Mouse (Mus musculus): ENCODE results near the gene Gmps.

The Gmps gene

GRCm38 (mm10) chr3:63975955-63976908 is at the start of gene Gmps:
Gene Gmps, plus strand, starts transcription at chr3:63976106.
- DNase-seq (ENCODE audit: low read depth, low spot score): peak; percentile 91

DNA sequence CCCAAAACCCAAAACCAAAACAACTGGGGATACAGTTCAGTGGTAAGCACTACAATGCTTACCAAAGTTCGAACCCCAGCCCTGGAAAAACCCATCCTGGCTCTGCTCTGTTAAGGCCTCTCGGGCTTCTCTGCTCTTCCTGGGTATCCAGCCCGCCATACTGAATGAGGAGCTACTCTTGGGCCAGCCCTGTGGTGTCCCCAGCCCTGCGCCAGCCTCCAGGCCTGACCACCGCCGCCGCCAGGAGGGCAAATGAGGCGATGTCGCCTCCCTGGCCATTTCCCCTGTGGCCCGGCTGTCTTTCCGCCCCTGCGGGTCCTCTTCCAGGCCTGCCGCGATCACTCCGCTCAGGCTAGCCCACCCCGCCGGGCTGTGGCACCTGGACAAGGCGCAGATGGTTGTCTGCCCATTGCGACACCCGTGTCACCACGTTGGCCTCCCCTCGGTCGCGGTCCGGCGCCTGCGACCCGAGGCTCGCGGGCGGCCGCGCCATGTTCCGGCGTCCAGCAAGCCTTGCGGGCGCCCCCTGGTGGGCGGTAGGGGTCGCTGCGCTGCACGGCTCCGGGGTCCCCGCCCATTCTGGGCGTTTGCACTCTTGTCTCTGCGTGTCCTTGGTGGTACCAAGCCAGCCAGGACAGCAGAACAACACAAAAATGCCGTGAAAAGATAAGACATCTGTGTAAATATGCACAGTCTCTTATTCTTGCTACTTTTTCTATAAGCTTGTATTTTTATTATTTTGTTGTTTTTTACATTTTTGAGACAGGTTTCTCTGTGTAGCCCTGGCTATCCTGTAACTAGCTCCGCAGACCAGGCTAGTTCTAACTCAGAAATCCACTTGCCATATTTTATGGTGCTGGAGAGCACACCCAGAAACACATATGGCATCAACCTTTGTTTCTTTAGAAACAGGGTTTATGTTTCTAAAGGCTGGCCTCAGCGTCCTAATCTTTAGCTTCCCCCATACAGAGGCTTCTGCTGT is 46.7 kb upstream of the Gmps start, which contains the start of gene E130311K13Rik:
TSS of gene E130311K13Rik (minus strand) at position 595 of the 982 bp plus-strand sequence.
- DNase-seq (ENCODE audit: low read depth, low spot score): peak; percentile 84

DNA sequence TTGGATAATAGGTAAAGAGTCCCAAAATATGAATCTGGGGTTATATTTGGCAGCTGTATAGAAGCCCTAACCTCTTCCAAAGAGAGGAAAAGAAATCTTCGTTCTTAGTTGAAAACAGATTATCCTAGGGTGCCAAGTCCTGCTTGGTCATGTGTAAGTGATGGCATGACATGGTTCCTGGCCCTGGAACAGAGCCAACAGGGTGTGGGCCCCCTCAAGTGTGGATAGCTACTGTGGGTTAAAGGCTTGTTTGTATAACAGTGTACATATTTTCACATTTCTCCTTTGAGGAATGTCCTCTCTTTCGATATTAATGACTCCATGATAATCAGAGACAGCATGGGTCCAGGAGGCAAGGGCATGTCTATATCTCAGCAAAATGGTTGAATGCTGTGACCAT is 37.0 kb upstream of the Gmps start:
- DNase-seq (ENCODE audit: low read depth, low spot score): no peak

DNA sequence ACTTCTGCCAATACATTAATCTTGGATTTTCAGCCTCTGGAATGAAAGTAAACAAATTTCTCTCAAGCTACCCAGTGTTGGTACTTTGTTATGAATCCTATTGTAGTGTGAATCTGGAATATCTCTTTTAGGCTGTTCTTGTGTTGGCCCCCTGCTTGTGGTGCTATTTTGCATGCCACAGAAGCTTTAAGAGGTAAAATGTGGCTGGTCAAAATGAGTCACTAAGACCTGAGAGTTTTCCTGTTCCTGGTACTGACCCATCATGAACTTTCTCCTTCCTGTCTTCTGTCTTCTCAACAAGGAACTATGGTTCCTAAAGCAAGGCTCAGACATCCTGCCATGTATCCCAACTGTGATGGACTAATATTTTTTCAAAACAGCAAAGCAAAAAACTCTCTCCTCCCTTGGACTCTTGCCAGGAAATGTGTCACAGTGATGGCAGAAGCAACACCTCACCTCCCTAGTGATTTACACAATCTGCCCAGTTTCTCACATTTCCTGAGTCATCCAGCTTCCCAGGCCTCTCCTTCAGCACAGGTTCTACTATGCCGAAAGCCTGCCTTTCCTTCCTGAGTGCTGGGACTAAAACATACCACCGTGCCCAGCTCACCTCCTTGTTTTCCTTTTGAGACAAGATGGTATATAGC is 34.6 kb upstream of the Gmps start:
- DNase-seq (ENCODE audit: low read depth, low spot score): no peak

- DNase-seq (ENCODE audit: low read depth, low spot score): no peak
Measured at GRCm38 (mm10) chr3:63949837-63950236, 26.1 kb upstream of the Gmps start.

- DNase-seq (ENCODE audit: low read depth, low spot score): no peak
Measured at GRCm38 (mm10) chr3:63963421-63964099, 12.3 kb upstream of the Gmps start.

- peak; percentile 100 for DNase-seq (ENCODE audit: low read depth, low spot score)
Measured at GRCm38 (mm10) chr3:63964100-63964921, 11.6 kb upstream of the Gmps start, which contains the start of gene Slc33a1. Gene Slc33a1, minus strand, starts transcription at chr3:63964768.

DNA sequence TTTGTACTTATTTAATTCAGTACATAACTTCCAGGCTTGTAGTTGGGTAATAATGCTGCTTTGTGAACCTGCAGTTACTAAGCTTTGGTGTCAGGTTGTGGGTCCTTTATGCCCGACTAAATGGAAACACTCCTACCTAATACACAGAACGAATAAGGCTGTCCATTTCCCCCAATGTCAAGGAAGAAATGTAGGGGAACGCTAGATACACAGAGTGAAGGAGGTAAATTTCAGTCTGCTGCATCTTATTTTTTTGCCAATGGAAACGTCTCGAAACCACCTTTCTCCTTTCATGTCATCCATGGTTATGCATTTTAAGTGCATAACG is 11.0 kb upstream of the Gmps start:
- no peak for DNase-seq (ENCODE audit: low read depth, low spot score)

- DNase-seq (ENCODE audit: low read depth, low spot score): no peak
Measured at GRCm38 (mm10) chr3:63965929-63966328, 10.0 kb upstream of the Gmps start.

- DNase-seq (ENCODE audit: low read depth, low spot score): no peak
Measured at GRCm38 (mm10) chr3:63977895-63978294, 2.0 kb downstream of the Gmps start.

- no peak for DNase-seq (ENCODE audit: low read depth, low spot score)
Measured at GRCm38 (mm10) chr3:63986656-63987055, 10.8 kb downstream of the Gmps start.

- no peak for DNase-seq (ENCODE audit: low read depth, low spot score)
Measured at GRCm38 (mm10) chr3:63988722-63989440, 13.0 kb downstream of the Gmps start.

- no peak for DNase-seq (ENCODE audit: low read depth, low spot score)
Measured at GRCm38 (mm10) chr3:64021436-64021835, 45.5 kb downstream of the Gmps start.

DNA sequence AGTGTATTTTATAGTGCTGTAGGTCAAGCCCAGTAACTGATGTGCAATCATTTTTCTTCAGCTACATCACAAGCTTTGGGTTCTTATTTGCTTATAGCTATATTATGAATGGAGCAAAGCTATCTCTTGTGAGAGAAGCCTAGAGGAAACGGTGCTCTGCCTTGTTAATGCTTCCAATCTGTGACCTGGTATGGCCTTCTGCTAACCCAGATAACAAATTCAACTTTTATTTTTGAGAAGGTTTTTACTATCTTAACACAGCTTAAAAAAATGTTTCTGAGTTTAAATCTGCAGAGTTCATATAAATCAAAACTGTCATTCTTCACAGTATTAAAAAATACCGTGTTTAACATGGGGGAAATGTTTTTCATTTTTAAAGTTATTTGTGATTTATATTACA is 46.0 kb downstream of the Gmps start:
- DNase-seq (ENCODE audit: low read depth, low spot score): no peak

DNA sequence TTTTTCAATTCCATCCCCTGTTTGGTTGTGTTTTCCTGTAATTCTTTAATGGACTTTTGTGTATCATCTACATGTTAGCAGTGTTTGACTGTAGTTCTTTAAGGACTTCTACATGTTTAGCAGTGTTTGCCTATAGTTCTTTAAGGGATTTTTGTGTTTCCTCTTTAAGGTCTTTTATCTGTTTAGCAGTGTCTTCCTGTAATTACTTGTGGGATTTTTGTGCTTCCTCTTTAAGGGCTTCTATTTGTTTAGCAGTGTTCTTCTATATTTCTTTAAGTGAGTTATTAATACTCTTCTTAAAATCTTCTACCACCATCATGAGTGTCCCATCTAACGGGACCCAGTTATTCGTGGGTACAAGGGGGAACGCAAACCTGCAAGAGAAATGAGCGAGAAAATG is 53.9 kb downstream of the Gmps start:
- no peak for DNase-seq (ENCODE audit: low read depth, low spot score)

GRCm38 (mm10) chr3:64038136-64038841 is 62.4 kb downstream of the Gmps start:
- DNase-seq (ENCODE audit: low read depth, low spot score): no peak

DNA sequence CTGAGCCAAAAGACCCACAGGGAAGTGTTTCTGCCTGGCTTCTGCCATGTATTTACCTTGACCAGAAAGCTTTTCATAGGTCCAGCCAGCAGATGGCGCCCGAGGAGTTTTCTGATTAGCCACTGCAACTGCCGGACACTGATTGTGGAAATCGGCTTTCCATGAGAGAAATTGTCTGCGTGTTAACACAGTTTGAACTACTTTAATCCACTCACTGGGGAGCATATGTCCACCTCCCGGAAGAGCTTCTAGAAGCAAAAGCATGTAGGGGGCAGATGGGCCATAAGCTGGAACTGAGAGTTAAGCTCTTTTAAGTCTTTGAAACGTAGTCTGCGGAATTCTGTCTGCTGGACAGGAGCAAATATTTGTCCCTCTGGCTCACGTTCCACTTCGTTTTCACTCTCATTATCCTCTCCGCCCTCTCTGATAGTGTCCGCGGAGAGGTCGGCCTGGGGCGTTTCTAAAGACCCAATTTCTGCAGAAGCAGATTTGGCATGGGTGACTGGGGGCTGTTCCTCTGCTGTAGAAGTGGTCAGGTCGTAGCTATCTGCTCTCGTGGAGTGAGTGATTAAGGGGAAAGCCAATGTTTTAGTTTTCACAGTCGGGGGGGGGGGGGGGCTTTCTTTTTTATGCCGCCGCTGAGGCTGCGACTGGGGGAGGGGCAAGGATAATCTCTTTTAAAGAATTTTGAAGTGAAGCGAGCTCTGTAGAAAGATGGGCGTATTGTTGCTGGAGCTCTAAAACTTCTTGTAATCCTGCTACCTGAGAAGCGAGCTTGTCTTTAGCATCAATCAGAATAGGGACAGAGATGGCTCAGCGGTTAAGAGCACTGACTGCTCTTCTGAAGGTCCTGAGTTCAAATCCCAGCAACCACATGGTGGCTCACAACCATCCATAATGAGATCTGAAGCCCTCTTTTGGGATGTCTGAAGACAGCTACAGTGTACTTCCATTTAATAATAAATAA is 64.2 kb downstream of the Gmps start:
- peak; percentile 84 for DNase-seq (ENCODE audit: low read depth, low spot score)
